Mouse (Mus musculus) olfactory bulb, adult 2 months (tissue): ENCODE data around the gene Hmgcs2. TPM values are rescaled to one million over a fixed set of nuclear protein-coding genes. Genes with fewer than 3 reads are reported as not detected.

Experiments used
- H3K27ac ChIP-seq: fragments of 200-500 bp; 2 replicates; pipeline ENCODE4 v1.5.1; 2012; ENCODE audit warnings: low read depth, low read length; ENCODE audit not compliant: insufficient read depth
- H3K4me1 ChIP-seq: fragments of 200-500 bp; 2 replicates; pipeline ENCODE4 v1.6.1; 2012; ENCODE audit warnings: low read length; ENCODE audit not compliant: control insufficient read depth, insufficient read depth
- H3K4me3 ChIP-seq: fragments of 200-500 bp; 2 replicates; pipeline ENCODE4 v1.5.1; 2012; ENCODE audit warnings: mild to moderate bottlenecking, low read depth, low read length, moderate library complexity; ENCODE audit not compliant: insufficient read depth
- CTCF ChIP-seq: fragments of 200-500 bp; IDR thresholded peaks from 2 replicates; pipeline ENCODE4 v1.5.1; 2012; ENCODE audit warnings: low read depth, mild to moderate bottlenecking, low read length, moderate library complexity; ENCODE audit not compliant: insufficient read depth
- POLR2A ChIP-seq: fragments of 200-500 bp; IDR thresholded peaks from 2 replicates; pipeline ENCODE4 v1.6.1; 2012; ENCODE audit warnings: mild to moderate bottlenecking, low read depth, low read length, moderate library complexity; ENCODE audit not compliant: insufficient read depth
- WGBS: fragments of 180-500 bp; shearing (Covaris S2); methylation state at CpG from one replicate; pipeline ENCODE4 v1.1.7; 2018; 5-methylcytosine and 5-hydroxymethylcytosine counted together
- polyA plus RNA-seq: library from polyadenylated mRNA; stranded (reverse); fragments of >200 nt; gene quantifications from 2 replicates; pipeline ENCODE4 v1.2.4, GENCODE M21; 2012; ENCODE audit warnings: low replicate concordance; ENCODE audit not compliant: missing spikeins, insufficient read depth, insufficient read length

The Hmgcs2 gene
- polyA plus RNA-seq, 1 experiment, result not detected

GRCm38 (mm10) chr3:98340818-98341594 lies 60.8 kb downstream of the Hmgcs2 start:
- 94% methylated on average over 17 of the region's 17 CpGs for whole genome bisulfite sequencing
- H3K4me1 ChIP-seq, result peaks cover 10% of the 10 kb centered on the region
- no peak for TF ChIP-seq CTCF
- no peak for TF ChIP-seq POLR2A
- H3K4me3 ChIP-seq, result no peak overlapping the region
- no peak overlapping the region for H3K27ac ChIP-seq

DNA sequence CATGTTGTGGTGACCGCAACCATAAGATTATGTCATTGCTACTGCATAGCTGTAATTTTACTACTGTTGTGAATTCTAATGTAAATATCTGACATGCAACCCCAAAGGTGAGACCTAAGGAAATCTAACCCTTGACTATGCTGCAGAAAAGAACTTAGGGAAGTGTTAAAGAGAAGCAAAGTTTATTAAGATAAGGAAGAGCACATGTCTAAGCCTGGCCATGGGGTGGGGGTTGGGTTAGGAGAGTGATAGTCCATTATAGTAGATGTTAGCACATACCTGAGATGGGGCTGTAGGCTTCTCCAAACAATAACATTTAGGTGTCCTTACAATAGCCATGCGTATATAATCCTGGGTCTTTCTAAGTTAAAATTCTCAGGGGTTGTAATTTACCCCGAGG lies 63.0 kb downstream of the Hmgcs2 start:
- Histone ChIP-seq H3K4me3 (no peak overlapping the region), H3K4me1 (peaks cover 10% of the 10 kb centered on the region), H3K27ac (no peak overlapping the region)
- 89% methylated on average over 3 of the region's 3 CpGs for WGBS
- TF ChIP-seq CTCF (no peak), POLR2A (no peak)

DNA sequence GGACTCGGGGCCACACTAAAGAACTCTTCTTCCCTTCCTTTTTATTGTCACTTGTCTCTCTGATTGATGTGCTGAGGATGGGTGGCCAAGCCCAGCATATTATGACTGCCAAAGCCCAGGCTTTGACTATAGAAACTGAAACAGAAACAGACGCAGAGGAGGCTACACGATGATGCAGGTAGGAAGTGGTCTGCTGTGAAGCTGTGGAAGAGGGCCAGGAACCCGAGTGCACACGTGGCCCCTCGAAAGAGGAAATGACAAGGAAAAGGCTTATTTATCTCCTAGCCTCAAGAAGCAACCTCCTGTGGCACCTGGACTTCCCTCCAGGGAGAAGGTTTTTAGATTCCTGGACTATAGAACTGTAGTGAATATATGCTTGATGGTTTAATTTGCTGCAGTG lies 67.9 kb downstream of the Hmgcs2 start:
- WGBS, result 86% methylated on average over 6 of the region's 6 CpGs
- no peak overlapping the region for H3K27ac ChIP-seq
- TF ChIP-seq CTCF, result no peak
- TF ChIP-seq POLR2A, result no peak
- H3K4me1 ChIP-seq, result 0 out of 2 replicates have a peak, but pooled peaks cover 2% of the 10 kb centered on the region
- no peak overlapping the region for H3K4me3 ChIP-seq

- Histone ChIP-seq H3K4me3 (no peak overlapping the region), H3K27ac (no peak overlapping the region), H3K4me1 (0 out of 2 replicates have a peak, but pooled peaks cover 2% of the 10 kb centered on the region)
- WGBS, result 27% methylated on average over 7 of the region's 8 CpGs
- TF ChIP-seq CTCF, result no peak
- TF ChIP-seq POLR2A, result no peak
Measured at GRCm38 (mm10) chr3:98348705-98349104, 68.5 kb downstream of the Hmgcs2 start.

GRCm38 (mm10) chr3:98353892-98354291 lies 73.7 kb downstream of the Hmgcs2 start:
- 35% methylated on average over 7 of the region's 7 CpGs for WGBS
- Histone ChIP-seq H3K27ac (no peak overlapping the region), H3K4me3 (no peak overlapping the region), H3K4me1 (no peaks in the 10 kb centered on the region)
- TF ChIP-seq CTCF, result no peak

GRCm38 (mm10) chr3:98355344-98356025 lies 75.2 kb downstream of the Hmgcs2 start:
- Histone ChIP-seq H3K4me1 (no peaks in the 10 kb centered on the region), H3K4me3 (no peak overlapping the region), H3K27ac (no peak overlapping the region)
- WGBS, result 57% methylated on average over 10 of the region's 10 CpGs
- TF ChIP-seq POLR2A, result no peak
- no peak for TF ChIP-seq CTCF

DNA sequence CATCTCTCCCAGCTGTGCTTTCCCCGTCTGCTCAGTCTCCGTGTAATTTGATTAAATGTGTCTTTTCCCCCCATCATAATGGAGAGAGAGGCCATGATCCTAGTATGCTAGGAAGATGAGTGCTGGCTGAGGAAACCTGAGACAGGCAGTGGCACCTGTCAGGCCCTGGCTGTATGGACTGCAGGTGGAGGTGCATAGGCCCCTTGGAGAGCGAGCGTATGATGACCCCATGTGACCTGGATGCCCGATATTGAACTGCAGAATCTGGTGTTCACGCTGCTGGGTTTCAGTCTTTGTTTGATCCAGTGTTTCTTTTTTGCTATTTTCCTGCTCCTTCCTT lies 75.8 kb downstream of the Hmgcs2 start:
- Histone ChIP-seq H3K4me1 (no peaks in the 10 kb centered on the region), H3K27ac (no peak overlapping the region), H3K4me3 (no peak overlapping the region)
- WGBS, result 78% methylated on average over 6 of the region's 6 CpGs
- TF ChIP-seq POLR2A (no peak), CTCF (no peak)

DNA sequence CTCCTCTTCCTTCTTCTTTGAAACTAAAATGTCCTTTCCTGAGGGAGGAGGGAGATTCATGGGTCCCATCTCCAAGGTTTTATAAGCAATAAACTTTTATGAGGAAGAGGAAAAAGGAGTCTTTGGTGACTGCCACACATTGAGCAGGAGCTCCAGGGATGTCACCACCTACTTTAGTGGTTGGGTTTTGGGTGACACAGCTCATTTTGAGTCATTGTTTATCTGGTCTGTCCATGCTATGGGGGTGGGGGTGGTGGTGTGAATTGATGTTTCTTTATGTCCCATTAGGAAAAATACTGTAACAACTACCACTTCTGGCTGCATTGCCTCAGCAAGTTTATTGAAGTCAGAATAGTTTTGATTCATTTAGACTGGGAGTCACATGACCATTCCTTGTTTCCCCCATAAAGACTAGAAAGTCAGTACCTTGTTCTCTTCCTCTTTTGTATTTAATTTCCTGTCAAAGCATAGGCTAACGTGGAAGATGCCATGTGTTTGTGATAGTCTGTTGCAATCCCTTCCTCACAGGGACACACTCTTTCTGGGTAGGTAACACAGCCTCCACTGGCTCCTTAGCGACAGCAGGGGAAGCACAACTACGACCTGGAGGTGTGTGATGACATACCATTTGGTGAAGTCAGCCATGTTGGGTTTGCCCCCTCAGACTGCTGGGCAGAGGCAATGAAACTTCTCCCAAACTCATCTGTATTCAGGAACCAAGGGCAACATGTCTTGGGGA lies 76.6 kb downstream of the Hmgcs2 start:
- TF ChIP-seq CTCF (no peak), POLR2A (no peak)
- H3K27ac ChIP-seq, result no peak overlapping the region
- WGBS, result 88% methylated on average over 3 of the region's 3 CpGs

More for the DNA sequence above, 76.6 kb downstream of the Hmgcs2 start:
- H3K4me3 ChIP-seq, result no peak overlapping the region
- no peaks in the 10 kb centered on the region for H3K4me1 ChIP-seq

Other genes with a start within 250 kb of the Hmgcs2 start
- not detected in 2 replicates for gene Adam30, start 119.8 kb upstream of the Hmgcs2 start, polyA plus RNA-seq
- gene Reg4, start 58.3 kb upstream of the Hmgcs2 start, polyA plus RNA-seq, result not detected in 2 replicates
- not detected in 2 replicates for gene Phgdh, start 59.6 kb downstream of the Hmgcs2 start, polyA plus RNA-seq
- gene Zfp697, start 102.0 kb downstream of the Hmgcs2 start, polyA plus RNA-seq, result not detected in 2 replicates
- gene Gm4450, start 176.7 kb downstream of the Hmgcs2 start, polyA plus RNA-seq, result not detected in 2 replicates
- gene Hsd3b4, start 230.1 kb downstream of the Hmgcs2 start, polyA plus RNA-seq, result not detected in 2 replicates